Mouse (Mus musculus): ENCODE results near the gene Mapk1ip1l.

GRCm38 (mm10) chr14:47371689-47372088, 73.6 kb downstream of the Mapk1ip1l start:
- no peak for TF ChIP-seq POLR2A (IDR thresholded peaks at IDR 0.05; ENCODE audit: borderline replicate concordance, extremely low read depth, low read depth, low read length)
- no peak for TF ChIP-seq CTCF (IDR thresholded peaks at IDR 0.05; ENCODE audit: insufficient read depth, low read length)

All from lung, adult 2 months (tissue).